Mouse (Mus musculus): ENCODE data around the gene Nol7. TPM values are rescaled to one million over a fixed set of nuclear protein-coding genes. Genes with fewer than 3 reads are reported as not detected.

The Nol7 gene
- total and polyA plus RNA-seq, 3 experiments = 165 to 329 (median 260) TPM

- in situ Hi-C loops (cut with MboI; ENCODE audit: low pct_ligation_motif_present, low pct_unique_long_range_greater_than_20kb, low sequenced_read_pairs) (loop anchor here (25.0 kb wide), 1 partner anchor 383 kb away; no protein-coding TSS in a partner anchor), dilution Hi-C loops (cut with MboI; ENCODE audit: extremely low pct_ligation_motif_present, extremely low pct_unique_long_range_greater_than_20kb, low sequenced_read_pairs) (no loop called here)
- TF ChIP-seq HCFC1 (IDR thresholded peaks at IDR 0.05; ENCODE audit: low read depth, low read length) = no peak
- no peak for TF ChIP-seq ETS1 (conservative IDR thresholded peaks at IDR 0.05; ENCODE audit: low read depth, low read length)
- TF ChIP-seq EP300 (IDR thresholded peaks at IDR 0.05; ENCODE audit: low read length) = no peak
- TF ChIP-seq GABPA (IDR thresholded peaks at IDR 0.05; ENCODE audit: insufficient replicate concordance, low read depth, low read length) = no peak
- no peak for TF ChIP-seq USF1 (IDR thresholded peaks at IDR 0.05; ENCODE audit: low read depth, low read length)
- TF ChIP-seq ZMIZ1 (IDR thresholded peaks at IDR 0.05; ENCODE audit: low read depth, low read length) = no peak
- no peak for TF ChIP-seq JUN (IDR thresholded peaks at IDR 0.05; ENCODE audit: insufficient read depth, low read depth, low read length)
- no peak for TF ChIP-seq MAZ (IDR thresholded peaks at IDR 0.05; ENCODE audit: low read depth, low read length)
- no peak for TF ChIP-seq CTCF (conservative IDR thresholded peaks at IDR 0.05 in 1 of 2, IDR thresholded peaks at IDR 0.05 in 1 of 2; ENCODE audit: low read depth in 2 of 2, low read length in 2 of 2)
- TF ChIP-seq UBTF (IDR thresholded peaks at IDR 0.05; ENCODE audit: low read depth, low read length) = no peak
- TF ChIP-seq JUND (conservative IDR thresholded peaks at IDR 0.05; ENCODE audit: low read depth, low read length) = no peak
- DNase-seq (ENCODE audit: extremely low read depth) = no peak
- Histone ChIP-seq H3K4me2 (ENCODE audit: insufficient read depth, low read depth, poor library complexity, severe bottlenecking) (no peak overlapping the region), H3K27me3 (replicated peaks) (no peaks in the 10 kb centered on the region), H3K4me1 (ENCODE audit: control insufficient read depth in 1 of 2, insufficient read depth in 2 of 2) (no peaks in the 10 kb centered on the region; a peak in 1 of 4 replicates), H3K9me3 (replicated peaks; ENCODE audit: low read length) (no peaks in the 10 kb centered on the region), H3K9ac (ENCODE audit: insufficient read depth, low read depth) (no peak overlapping the region), H3K79me2 (replicated peaks; ENCODE audit: control insufficient read depth, extremely low read depth, insufficient read depth, poor library complexity, severe bottlenecking) (no peaks in the 10 kb centered on the region), H3K36me3 (replicated peaks in 1 of 2; ENCODE audit: control insufficient read depth in 1 of 2, insufficient read depth in 1 of 2, low read length in 1 of 2) (no peaks in the 10 kb centered on the region), H3K4me3 (replicated peaks in 1 of 3; ENCODE audit: low read depth in 2 of 3, low read length in 2 of 3, poor library complexity in 1 of 3) (no peak overlapping the region), H3K27ac (ENCODE audit: insufficient read depth, low read depth) (no peak overlapping the region)
Measured at GRCm38 (mm10) chr13:43354362-43354761, 43.8 kb upstream of the Nol7 start.

- H3K4me2 ChIP-seq (ENCODE audit: insufficient read depth, low read depth, poor library complexity, severe bottlenecking) = no peak overlapping the region
- in situ Hi-C loops (cut with MboI; ENCODE audit: low pct_ligation_motif_present, low pct_unique_long_range_greater_than_20kb, low sequenced_read_pairs) = loop anchor here (25.0 kb wide), 1 partner anchor 381 kb away; no protein-coding TSS in a partner anchor
- no peak overlapping the region for H3K27ac ChIP-seq (ENCODE audit: insufficient read depth, low read depth)
- no peak overlapping the region for H3K4me3 ChIP-seq (replicated peaks in 1 of 3; ENCODE audit: low read depth in 2 of 3, low read length in 2 of 3, poor library complexity in 1 of 3)
- dilution Hi-C loops (cut with MboI; ENCODE audit: extremely low pct_ligation_motif_present, extremely low pct_unique_long_range_greater_than_20kb, low sequenced_read_pairs) = no loop called here
- H3K36me3 ChIP-seq (replicated peaks in 1 of 2; ENCODE audit: control insufficient read depth in 1 of 2, insufficient read depth in 1 of 2, low read length in 1 of 2) = no peaks in the 10 kb centered on the region
- H3K4me1 ChIP-seq (ENCODE audit: control insufficient read depth in 1 of 2, insufficient read depth in 2 of 2) = no peaks in the 10 kb centered on the region; a peak in 1 of 4 replicates
- no peaks in the 10 kb centered on the region for H3K9me3 ChIP-seq (replicated peaks; ENCODE audit: low read length)
- no peak overlapping the region for H3K9ac ChIP-seq (ENCODE audit: insufficient read depth, low read depth)
- TF ChIP-seq UBTF (IDR thresholded peaks at IDR 0.05; ENCODE audit: low read depth, low read length) (no peak), CHD2 (IDR thresholded peaks at IDR 0.05; ENCODE audit: low read length) (no peak), ETS1 (conservative IDR thresholded peaks at IDR 0.05; ENCODE audit: low read depth, low read length) (no peak), SIN3A (IDR thresholded peaks at IDR 0.05; ENCODE audit: low read length) (no peak), MYC (IDR thresholded peaks at IDR 0.05; ENCODE audit: low read depth, low read length) (no peak)
- no peaks in the 10 kb centered on the region for H3K79me2 ChIP-seq (replicated peaks; ENCODE audit: control insufficient read depth, extremely low read depth, insufficient read depth, poor library complexity, severe bottlenecking)
- no peaks in the 10 kb centered on the region for H3K27me3 ChIP-seq (replicated peaks)
- DNase-seq (ENCODE audit: extremely low read depth) = no peak
Measured at GRCm38 (mm10) chr13:43356346-43357125, 41.7 kb upstream of the Nol7 start.
